Mouse (Mus musculus) stomach, embryonic 15.5 days (tissue): ENCODE results near the gene 4921501E09Rik. TPM values are rescaled to one million over a fixed set of nuclear protein-coding genes. Genes with fewer than 3 reads are reported as not detected.

Experiments
- polyA plus RNA-seq: library from polyadenylated mRNA; unstranded; fragments of >200 nt; fragmentation: Nextera tagmentation; extraction: Ambion mirVana; gene quantifications from 2 replicates; pipeline ENCODE4 v1.2.1, GENCODE M21; 2015

4921501E09Rik gene
- polyA plus RNA-seq, 1 experiment from 2014 or later, result not detected

Other genes with a start within 250 kb of the 4921501E09Rik start
- gene Zfp799, start 237.8 kb downstream of the 4921501E09Rik start, polyA plus RNA-seq, result 10.1 and 12.3 TPM in 2 replicates
- 4.3 and 6.1 TPM in 2 replicates for gene Zfp870, start 176.4 kb downstream of the 4921501E09Rik start, polyA plus RNA-seq
- 0.58 and 0.62 TPM in 2 replicates for gene Cyp4f14, start 150.7 kb downstream of the 4921501E09Rik start, polyA plus RNA-seq
- 17.6 and 18.4 TPM in 2 replicates for gene Cyp4f13, start 120.7 kb downstream of the 4921501E09Rik start, polyA plus RNA-seq
- gene Zfp472, start 102.2 kb downstream of the 4921501E09Rik start, polyA plus RNA-seq, result 10.9 and 12.1 TPM in 2 replicates
- gene Zfp952, start 74.9 kb downstream of the 4921501E09Rik start, polyA plus RNA-seq, result 10.9 and 11.3 TPM in 2 replicates
- 10.3 and 10.8 TPM in 2 replicates for gene Zfp763, start 34.7 kb downstream of the 4921501E09Rik start, polyA plus RNA-seq
- 7.8 and 9.1 TPM in 2 replicates for gene Zfp563, start 21.3 kb upstream of the 4921501E09Rik start, polyA plus RNA-seq
- gene Morc2b, start 71.6 kb upstream of the 4921501E09Rik start, polyA plus RNA-seq, result 0.04 TPM in 1 of 2 replicates, not detected in the other
- not detected in 2 replicates for gene Olfr55, start 100.4 kb upstream of the 4921501E09Rik start, polyA plus RNA-seq
- gene Olfr239, start 123.2 kb upstream of the 4921501E09Rik start, polyA plus RNA-seq, result not detected in 2 replicates
- gene Olfr1564, start 153.6 kb upstream of the 4921501E09Rik start, polyA plus RNA-seq, result not detected in 2 replicates
- gene Zfp955a, start 187.1 kb upstream of the 4921501E09Rik start, polyA plus RNA-seq, result 13.8 and 15.0 TPM in 2 replicates
- gene Olfr63, start 196.6 kb upstream of the 4921501E09Rik start, polyA plus RNA-seq, result 0.03 TPM in 2 replicates
- gene Zfp955b, start 221.5 kb upstream of the 4921501E09Rik start, polyA plus RNA-seq, result 10.9 and 11.5 TPM in 2 replicates